Mouse (Mus musculus): ENCODE measurements at regions not wholly inside any gene's neighbourhood (a gene's known extent, or its start where the extent isn't known, plus 50 kb on each side); places are given as distances from the start of the nearest gene placed in this dataset.

GRCm38 (mm10) chr11:18581078-18581800, 437.5 kb downstream of the Meis1 start:
- DNase-seq (ENCODE audit: low spot score) = no peak

DNA sequence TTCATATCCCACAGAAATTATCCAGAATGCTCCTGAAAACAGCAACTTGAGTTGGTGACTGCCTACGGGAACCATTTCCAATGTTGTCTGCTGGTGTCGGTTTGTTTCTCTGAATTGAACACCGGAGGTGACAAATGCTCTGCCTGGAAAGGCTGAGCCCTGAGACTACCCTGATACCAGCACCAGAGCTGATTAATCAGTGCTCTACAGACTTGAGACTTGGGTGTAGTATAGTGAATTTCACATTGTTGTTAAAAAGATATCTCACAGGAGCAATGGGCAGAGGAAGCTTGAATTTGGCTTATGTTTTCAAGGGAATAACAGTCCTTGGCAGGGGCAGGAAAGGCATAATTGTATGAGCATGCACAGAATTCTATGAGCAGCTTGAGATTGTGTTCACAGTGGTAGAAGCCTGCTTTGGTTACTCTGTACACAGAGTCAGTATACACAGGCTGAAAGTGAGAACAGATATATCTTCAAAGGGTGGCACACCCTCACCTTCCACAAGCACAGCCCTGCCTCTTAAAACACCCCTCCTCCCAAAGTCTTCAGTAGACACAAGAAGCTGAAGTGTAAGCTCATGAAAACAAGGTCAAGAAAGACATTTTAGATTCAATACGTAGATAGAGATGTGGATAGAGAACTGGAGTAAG, 447.1 kb downstream of the Meis1 start:
- DNase-seq (ENCODE audit: low spot score) = no peak

GRCm38 (mm10) chr11:18563011-18563410, 455.8 kb downstream of the Meis1 start:
- no peak for DNase-seq (ENCODE audit: low spot score)

GRCm38 (mm10) chr11:18558665-18559064, 460.1 kb downstream of the Meis1 start:
- no peak for DNase-seq (ENCODE audit: low spot score)

DNA sequence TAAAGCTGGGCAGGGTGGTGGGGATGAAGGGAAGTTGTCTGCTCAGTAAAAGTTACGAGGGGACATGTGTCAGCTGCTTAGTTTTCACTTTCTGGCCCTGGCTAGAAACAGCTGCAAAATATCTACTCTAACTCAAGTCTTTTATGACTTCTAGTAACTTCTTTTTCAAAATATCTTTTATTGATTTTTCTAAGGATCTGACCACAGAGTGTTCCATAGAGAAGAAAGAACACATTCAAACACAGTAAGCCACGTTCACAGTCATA, 483.3 kb downstream of the Meis1 start:
- no peak for DNase-seq (ENCODE audit: low spot score)

GRCm38 (mm10) chr11:18534807-18535591, 483.8 kb downstream of the Meis1 start:
- DNase-seq (ENCODE audit: low spot score) = no peak

DNA sequence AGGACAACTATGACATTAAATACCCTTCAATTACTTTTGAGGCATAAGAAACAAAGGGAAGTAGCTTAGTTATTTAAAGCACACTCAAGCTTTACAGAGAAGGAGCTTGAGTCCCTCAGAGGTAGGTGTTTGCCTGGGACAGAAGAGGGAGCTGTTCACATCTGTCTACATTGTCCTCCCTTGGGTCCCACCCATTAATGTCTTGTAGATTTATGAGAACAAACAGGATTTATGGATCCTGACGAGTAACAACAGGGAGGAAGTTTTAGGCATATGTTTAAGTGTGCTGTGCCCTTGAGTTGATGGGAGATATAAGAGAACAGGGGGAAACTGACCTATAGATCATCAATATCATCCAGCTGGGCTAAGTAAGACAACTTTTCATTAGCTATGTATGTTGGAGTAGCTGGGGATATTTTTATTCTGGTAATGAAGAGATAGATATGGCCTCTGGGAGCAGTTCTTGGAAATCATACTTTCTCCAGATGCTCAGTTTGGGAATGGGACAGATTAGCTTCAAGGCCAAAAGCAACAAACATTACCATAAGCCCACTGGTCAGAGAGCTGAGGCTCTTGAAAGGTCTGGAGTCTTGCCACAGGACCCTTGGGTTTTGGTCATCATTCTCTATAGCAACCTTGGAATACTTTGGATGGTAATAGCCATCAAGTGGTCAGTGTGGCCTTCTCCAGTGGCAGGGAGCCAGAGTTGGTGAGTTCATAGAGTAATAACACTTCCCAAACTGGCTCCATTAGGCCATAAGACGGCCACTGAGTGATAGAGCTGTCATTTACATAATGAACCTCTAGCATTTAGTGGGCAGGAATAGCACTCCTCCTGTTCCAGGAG, 487.3 kb downstream of the Meis1 start:
- DNase-seq (ENCODE audit: low spot score) = no peak

DNA sequence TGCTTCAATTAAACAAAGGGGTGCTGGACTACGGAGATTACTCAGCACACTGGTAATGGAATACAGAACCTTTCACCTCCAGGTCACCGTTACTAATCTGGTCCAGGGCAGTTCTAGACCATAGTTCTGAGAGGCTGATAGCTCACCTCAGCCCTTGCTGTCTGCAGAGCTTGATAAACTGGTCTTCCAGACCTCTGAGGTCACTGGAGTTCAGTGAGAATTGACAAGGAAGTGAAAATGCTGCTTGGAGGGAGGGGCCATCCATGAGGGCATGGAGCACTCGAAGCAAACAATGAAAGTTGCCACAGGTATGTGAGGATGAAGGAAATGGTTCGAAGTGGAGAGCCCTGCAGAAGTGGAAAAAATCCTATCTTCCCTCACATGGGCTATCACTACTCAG, 490.2 kb downstream of the Meis1 start:
- DNase-seq (ENCODE audit: low spot score) = no peak

GRCm38 (mm10) chr11:18495108-18495757, 523.6 kb downstream of the Meis1 start:
- no peak for DNase-seq (ENCODE audit: low spot score)

GRCm38 (mm10) chr11:18493981-18494380, 524.8 kb downstream of the Meis1 start:
- no peak for DNase-seq (ENCODE audit: low spot score)

DNA sequence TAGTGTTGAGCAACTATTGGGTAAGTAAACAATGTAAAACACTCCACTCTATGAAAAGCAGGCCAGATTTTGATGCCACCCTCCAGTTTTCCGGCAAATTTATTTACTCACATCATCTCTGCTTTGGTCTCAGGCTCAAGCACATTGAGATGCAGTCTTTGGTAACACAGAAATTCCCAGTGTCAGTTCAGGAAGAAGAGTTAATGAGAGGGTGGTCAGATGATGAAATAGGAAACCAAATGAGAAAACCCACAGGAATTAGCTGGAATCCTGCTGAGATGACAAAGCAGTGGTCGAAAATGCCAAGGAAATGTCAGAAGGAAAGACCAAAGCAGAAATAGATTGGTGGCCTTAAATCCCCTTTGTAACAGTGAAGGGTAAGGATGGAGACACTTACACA, 525.7 kb downstream of the Meis1 start:
- DNase-seq (ENCODE audit: low spot score) = no peak

DNA sequence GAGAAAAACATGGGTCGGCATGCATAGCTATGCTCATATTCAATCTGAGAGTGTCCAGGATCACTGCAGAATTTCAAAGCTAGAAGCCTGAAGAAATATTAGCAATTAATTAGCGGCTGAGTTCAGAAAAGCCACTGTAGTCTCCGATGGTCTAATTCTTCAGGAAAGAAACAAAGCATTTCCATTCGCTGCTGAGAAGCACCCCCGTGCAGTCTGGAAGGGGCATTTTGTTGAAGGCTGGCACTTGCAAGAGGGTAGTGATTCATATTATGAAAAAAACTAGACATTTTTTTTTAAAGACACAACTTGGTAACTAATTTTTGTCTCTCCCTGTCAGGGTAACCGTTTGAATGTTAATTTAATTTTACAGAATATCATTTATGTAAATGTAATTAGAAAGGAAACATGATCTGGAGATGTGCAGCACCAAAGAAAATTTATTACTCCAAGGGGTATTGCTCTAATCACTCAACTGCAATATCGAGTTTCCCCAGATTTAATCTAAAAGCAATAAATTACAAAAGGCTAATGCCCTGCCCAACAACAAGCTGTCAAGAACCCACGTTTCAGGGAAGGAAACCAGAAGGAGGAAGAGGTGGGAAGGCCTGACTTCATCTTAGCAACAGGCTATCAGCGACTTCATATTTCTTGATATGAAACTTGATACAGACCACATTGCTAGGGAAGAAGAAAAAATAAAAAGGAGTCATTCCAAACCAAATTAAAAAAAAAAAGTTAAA, 529.1 kb downstream of the Meis1 start:
- DNase-seq (ENCODE audit: low spot score) = no peak

DNA sequence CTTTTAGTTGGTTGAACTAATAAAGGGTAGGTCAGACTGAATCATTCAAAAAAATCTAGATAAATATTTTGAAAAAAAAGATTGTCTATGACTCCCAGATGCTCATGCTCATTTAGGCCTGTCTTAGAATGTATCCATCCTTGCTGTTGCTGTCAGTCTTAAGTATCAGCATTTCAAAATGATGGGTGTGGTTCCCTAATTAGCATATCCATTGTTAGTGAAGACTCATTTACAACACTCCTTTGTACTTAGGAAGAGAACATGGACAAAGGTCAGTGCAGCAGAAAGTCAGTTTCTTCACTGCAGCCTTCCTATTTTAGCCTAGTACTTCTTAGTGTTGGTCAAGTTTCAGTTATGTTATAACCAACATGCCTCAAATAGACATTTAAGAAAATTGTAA, 525.2 kb upstream of the Etaa1 start:
- no peak for DNase-seq (ENCODE audit: low spot score)

GRCm38 (mm10) chr11:18451271-18451670, 497.6 kb upstream of the Etaa1 start:
- DNase-seq (ENCODE audit: low spot score) = no peak

DNA sequence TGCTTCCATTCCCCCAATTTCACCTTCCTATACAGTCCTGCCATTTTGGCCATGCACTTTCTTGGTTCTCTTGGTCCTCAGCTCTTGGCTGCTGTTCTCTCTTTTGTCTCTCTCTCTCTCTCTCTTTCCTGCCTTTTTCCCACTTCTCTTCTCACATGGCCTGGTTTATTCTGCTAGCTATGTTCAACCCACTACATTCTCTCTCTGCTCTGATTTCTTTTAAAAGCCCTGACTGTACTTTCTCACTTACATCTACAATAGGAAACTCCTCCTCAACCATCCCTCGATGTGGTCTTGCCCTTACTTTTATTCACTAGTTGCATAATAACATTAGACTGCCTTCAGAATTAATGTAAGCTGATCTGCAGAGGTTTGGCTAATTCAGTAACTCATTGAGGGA, 495.2 kb upstream of the Etaa1 start:
- no peak for DNase-seq (ENCODE audit: low spot score)

DNA sequence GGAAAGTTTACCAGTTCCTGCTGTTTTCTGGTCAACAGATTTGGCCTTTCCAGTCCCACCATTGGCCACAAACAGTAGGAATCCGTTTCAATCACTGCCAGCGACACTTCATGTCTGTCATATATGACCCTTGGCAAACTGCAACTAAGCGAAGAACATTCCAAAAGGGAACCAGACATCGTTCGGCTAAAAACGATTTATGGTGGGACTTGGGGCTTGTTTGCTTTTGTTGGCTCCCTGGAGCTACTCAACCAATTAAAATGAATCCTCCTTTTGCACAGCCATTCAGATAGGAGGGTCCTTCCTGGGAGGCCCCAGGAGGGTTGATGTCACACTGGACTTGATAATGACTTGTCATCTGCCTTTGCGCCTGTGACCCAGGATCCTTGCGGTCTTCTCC, 490.9 kb upstream of the Etaa1 start:
- DNase-seq (ENCODE audit: low spot score) = no peak

GRCm38 (mm10) chr11:18444101-18444500, 490.4 kb upstream of the Etaa1 start:
- DNase-seq (ENCODE audit: low spot score) = no peak

DNA sequence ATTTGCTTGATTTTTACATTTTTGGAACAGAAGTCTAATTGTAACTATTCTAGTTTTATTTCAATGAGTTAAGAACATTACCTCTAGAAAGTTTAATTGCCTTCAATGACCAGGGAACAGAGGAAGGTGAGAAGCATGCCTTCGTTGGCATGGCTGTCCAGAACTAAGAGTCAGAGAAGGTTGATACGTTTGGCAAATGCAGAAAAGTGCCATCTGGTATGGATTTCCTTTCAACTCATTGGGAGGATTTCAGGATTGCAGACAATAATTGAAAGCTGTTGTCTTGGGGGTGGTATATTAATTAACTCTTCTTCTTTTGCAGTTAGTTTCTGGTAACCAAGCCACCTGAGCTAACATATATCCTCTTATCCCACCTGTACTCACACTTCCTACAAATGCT, 489.5 kb upstream of the Etaa1 start:
- DNase-seq (ENCODE audit: low spot score) = no peak

GRCm38 (mm10) chr11:18437834-18438611, 484.3 kb upstream of the Etaa1 start:
- DNase-seq (ENCODE audit: low spot score) = peak; percentile 11

GRCm38 (mm10) chr11:18421076-18421475, 467.4 kb upstream of the Etaa1 start:
- no peak for DNase-seq (ENCODE audit: low spot score)
